Mouse (Mus musculus): Measurements from ENCODE around the gene Polr1b.
A peak's percentile ranks its signal among the peaks of the same experiment; 100 is the strongest.

The Polr1b gene

DNA sequence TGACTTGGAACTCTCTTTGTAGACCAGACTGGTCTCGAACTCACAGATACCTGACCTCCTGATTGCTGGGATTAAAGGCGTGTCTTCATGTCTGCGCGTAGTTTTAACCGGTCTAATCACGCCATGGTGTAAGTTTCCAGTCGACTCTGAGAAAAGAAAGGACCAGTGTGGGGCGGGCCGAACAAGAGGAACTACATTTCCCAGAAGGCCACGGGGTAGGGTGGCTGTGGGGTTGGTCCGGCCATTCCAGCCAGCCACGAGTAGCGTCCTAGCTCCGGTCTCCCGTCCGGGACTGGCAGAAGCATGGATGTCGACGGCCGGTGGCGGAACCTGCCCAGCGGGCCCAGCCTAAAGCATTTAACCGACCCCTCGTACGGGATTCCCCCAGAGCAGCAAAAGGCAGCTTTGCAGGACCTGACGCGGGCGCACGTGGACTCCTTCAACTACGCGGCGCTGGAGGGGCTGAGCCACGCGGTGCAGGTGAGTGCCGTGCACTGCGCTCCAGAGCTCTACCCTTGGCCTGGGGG, at the start of gene Polr1b:
Gene Polr1b (plus strand): TSS at position 212 of the 527 bp plus-strand sequence.
- peak; percentile 93 for DNase-seq

DNA sequence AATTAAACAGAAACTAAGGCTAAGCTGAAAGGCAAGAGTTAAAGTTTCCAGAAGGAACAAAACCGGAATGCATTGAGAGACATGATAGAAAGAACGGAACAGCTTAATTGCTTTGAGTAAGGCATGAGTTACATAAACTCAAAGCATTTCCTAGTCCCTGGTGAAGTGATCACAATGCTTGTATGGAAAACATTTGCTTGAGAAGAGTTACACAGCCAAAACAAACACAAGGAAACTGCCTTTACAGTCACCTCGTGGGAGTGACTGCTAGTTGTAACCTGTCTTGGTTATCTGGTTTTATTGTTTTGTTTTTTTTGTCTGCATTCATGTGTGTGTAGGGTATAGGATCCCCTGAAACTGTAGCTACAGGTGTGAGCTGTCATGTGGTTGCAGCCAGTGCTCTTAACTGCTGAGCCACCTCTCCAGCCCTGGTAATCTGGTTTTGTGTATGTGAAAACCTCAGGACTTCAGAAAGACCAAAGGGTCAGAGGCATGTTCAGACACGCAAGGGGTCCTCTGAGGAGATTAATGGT, 48.3 kb upstream of the Polr1b start:
- no peak for DNase-seq

DNA sequence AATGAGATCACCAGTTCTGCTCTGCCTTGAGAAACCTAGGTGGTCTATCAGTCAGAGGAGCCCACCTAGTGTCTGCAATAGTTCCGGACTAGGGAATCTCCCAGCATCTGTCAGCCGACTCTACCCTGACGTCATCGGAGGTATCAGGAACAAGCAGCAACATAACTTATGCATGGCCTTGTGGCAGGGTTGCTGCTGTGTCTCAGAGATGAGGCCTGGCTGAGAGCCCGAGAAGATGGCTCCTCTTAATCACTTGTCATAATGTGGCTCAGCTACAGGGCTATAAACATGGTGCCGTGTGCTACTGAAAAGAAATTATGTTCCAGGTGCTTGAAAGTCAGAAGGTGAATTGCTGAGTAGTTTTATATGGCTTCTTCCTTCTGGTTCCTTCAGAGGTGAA, 45.1 kb upstream of the Polr1b start:
- DNase-seq, result no peak

DNA sequence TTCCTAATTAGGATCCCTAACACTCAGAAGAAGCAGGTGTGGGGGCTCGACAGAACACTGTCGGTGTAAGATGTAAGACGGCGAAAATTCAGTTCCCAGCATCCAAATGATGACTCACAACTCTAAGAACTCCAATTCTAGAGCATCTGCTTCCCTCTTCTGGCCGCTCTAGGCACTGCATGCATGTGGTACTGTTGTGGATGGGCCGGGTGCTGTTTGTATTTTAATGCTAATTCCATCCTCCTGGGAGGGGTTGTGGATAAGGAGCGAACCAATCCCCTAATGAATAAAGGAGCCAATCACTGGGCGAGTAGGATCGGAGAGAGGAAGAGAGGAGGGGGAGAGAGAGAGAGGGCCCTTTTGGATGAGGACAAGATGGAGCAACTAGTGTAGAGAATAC, 44.2 kb upstream of the Polr1b start:
- peak; percentile 29 for DNase-seq

DNA sequence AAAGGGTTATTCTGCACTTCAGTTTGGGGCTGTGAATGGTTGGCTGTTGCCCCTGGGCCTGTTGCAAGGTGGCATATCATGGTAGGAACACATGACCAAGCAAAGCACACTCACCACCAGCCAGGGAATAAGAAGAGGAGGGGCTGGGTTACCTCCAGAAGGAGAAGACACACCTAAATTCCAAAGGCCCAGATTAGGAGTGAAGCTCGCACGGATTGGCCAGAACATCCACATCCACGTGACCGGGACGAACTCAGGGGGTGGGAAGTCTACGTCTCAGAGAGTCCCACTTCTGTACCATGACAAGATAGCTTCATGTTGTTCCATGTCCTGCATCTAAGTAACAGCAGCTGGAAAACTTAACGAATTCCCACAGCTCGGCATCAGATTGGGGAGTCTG, 43.5 kb upstream of the Polr1b start:
- DNase-seq, result no peak

DNA sequence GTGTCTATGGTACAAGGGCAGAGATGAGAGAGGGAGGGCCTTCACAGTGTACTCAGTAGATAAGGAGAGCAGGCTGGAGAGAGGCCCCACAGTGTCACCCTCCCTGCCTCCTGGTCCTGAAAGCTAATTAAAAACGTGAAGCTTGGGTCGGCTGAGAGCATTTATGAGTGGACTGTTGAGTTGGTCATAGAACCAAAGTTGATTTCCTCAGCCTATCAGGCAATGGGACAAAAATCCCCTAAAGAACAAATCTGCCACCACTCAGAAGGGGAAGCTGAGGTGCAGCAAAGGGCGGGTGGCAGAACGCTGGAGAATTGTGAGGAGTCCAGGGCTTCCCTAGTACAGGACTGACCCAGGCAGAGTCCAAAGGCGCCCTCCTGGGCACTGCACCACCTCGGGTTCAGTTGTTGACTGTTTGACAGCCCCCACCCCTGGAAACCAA, 42.9 kb upstream of the Polr1b start:
- no peak for DNase-seq

DNA sequence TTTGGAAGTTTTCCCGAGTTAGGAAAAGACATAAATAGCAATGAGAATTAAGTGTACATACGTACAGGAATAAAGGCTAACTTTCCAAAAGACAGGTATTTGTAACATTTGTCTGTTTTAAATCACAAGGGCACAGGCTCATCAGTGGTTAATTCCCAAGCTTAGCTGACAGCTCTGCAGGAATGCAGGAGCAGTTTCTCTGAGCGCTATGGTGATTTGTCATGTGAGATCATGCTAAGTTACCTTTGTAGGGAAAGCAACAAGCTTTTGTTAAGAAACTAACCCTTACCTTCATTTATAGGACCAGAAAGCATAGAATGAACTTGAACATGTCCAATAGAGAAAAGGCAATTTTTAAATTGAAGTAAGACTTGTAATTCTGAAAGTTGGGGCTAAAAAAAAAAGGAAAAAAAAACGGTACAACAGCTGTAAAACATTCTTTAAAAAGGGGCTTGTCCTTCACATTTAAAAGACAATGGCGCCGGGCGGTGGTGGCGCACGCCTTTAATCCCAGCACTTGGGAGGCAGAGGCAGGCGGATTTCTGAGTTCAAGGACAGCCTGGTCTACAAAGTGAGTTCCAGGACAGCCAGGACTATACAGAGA, 39.2 kb upstream of the Polr1b start:
- DNase-seq, result no peak

DNA sequence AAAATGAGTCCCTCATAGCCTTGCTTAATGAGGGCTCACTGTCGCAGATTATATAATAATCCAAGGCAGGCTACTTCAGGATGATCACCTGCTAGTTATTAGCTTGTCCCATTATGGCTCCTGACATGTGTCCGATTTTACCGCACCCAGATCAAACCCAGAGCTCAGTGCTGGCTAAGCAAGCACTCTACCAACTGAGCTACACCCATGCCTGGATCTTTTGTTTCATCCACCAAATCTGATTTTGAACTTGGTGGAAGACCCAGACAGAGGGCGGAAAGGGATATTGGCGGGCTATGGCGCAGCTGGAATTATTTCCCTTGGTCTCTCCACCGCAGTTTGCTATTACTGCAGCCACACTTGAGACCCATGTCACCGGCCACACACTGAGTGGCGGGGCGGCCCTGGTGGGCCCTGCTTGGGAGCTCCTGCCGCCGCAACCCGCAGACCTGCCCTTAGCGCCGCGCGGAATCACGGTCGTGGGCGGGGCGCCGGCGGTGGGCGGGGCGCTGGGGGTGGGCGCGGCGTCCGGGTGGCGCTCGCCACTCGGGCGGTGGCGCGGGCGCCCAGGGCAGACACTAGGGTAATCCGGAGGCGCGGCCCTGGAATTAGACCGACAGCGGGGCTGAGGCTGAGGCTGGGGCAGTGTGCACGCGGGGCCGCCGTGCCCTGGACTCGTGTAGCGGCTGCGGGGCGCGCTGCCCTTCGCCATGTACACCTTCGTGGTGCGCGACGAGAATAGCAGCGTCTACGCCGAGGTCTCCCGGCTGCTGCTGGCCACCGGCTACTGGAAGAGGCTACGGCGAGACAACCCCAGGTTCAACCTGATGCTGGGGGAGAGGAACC, 35.1 kb upstream of the Polr1b start, which contains the start of gene Ttl:
Gene Ttl (plus strand): TSS at position 506 of the 846 bp plus-strand sequence.
- peak; percentile 87 for DNase-seq

DNA sequence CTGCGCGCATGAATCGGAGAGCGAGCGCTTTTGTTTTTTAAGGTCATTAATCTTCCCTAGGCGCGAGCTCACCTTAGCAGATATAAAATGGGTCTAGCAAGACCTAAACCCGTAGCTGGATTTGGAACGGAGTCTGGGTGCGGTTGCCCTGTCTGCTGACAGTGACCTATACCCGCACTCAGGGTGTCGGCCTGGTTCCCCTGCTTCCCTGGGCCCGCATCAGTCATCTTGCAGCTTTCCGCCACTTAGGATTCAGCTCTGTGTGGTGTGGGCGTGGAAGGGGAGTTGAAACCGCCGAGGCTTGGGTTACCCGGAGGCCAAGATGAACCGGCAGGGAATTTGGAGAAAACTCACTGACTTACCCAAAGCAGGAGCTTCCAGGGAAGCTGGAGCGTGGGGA, 34.5 kb upstream of the Polr1b start:
- DNase-seq, result peak; percentile 48

DNA sequence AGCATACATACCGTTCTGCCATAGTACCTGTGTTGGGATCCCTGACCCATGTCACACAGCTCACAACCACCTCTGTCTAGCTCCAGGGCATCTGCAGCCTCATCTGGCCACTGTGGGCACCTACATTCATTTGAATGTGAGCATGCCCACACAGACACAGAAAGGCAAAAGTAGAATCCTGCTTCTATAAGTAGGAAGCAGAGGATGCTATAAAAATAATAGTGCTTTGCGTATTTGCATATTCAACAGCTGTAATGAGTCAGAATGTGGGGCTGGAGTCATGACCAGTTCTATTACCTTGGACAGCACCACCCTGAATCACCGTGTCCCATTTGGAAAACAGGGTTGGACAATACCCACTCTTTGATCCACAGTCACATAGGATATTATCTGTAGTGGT, 30.5 kb upstream of the Polr1b start:
- no peak for DNase-seq

DNA sequence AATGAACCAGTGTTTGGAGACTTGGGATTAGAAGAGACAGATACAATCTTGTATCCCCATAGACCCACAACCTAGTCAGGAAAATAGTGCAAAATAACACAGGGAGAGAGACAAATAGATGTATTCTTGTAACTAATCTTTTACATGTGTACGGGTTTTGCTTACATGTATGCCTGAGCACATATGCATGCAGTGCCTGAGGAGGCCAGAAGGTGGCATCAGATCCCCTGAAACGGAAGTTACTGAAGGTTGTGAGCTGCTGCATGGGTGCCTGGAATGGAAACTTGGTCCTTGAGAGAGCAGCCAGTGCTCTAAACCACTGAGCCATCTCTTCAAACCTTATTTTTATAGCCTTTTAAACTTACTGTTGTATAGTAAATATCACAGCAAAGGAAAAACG, 22.5 kb upstream of the Polr1b start:
- DNase-seq, result peak; percentile 28

DNA sequence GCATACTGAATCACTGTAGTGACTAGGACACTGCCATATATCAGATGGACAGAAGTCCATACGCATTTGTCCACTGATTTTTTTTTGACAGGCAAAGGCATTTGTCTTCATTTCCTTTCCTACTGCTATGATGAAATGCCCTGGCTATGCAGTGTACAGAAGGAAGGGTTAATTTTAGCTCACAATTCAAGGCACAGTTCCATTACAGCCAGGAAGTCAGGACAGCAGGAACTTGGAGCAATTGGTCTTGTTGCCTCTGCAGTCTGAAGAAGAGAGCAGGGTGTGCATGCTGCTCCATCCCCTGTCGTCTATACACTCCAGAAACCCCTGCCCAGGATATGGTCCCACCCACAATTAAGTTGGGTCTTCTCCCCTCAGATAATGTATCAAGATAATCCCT, 21.6 kb upstream of the Polr1b start:
- DNase-seq, result no peak

DNA sequence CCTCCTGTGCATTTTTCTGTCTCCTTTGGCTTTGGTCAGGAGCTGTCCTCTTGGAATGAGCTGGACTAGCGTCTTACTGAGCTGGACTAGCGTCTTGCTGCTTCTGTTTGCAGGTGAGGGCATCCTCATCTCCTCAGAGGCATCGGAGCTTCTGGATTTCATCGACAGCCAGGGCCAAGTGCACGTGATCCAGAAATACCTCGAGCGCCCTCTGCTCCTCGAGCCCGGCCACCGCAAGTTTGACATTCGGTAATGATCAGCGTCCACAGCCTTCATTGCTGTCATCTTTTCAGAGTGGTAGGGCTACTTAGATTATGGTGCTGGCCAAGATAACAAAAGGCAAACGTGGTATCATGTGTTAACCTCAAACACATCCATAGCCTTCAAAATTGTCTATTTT, 19.7 kb upstream of the Polr1b start:
- DNase-seq, result no peak

DNA sequence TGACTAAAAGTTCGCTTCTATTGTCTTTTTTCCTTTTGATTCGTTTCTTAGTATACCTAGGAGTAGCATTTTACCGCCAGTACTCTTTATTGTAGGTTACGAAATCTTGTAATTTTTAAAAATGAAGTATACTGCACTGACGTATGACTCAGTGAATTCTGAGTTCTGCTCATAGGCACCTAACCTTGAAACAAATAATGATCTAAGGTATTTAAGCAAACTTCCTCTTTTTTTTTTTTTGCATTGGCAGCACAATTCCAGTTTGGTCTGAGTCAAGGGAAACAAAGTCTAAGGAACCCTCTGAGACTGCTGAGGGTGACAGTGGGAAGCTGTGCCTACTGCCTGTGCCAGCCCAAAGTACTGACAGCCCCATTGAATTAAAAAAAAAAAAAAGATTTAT, 17.3 kb upstream of the Polr1b start:
- DNase-seq, result no peak

DNA sequence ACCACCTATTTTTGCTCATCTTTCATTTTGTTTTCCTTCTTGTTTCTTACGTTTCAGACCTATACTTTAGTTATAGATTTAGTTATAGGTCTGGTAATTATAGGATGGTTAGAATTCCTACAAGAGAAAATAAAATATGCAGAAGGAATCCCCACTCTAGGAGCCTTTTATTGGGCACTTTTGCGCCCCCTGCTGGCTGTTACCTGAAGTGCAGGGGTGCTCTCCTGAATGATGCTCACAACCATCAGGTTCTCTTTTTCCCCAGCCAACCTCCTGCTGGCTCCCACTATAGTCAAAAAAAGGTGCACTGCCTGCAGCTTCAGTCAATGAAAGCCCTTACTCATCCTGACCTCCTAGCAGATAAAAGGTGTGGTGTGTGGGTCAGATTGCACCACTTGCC, 15.8 kb upstream of the Polr1b start:
- peak; percentile 41 for DNase-seq

DNA sequence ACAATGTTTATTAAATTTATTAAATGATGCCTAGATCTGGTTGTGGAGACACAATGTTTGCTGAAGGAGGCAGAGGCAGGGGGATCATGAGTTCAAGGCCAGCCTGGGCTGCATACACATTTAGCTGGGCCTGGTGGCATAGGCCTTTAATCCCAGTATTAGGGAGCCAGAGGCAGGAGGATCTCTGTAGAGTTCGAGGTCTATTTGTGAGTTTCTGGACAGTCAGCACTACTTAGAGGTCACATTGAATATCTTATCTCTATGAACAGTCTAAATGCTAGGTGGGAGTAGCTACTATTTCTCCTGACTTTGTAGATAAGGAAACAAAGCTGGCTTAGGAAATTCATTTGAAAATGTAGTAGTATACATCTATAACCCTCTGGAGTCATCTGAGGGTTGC, 13.3 kb upstream of the Polr1b start:
- no peak for DNase-seq

DNA sequence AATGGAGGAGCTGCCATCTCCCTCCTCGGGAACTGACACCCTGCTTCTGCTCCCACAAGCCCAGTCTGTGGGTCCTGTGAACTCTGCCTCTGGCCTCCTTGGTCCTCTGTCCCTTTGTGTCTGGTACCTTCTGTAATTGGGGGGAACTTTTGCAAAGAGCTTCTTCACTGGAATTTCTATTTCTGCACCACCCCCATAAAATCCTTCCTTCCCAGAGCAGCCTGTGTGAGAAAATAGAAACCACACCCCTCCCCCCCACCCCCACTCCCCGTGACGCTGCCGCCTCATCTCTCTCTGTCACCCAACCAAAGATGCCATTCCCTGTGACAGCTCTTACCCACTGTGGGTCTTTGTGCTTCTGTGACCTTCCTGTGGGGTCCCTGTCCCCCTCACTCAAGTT, 10.4 kb upstream of the Polr1b start:
- no peak for DNase-seq

DNA sequence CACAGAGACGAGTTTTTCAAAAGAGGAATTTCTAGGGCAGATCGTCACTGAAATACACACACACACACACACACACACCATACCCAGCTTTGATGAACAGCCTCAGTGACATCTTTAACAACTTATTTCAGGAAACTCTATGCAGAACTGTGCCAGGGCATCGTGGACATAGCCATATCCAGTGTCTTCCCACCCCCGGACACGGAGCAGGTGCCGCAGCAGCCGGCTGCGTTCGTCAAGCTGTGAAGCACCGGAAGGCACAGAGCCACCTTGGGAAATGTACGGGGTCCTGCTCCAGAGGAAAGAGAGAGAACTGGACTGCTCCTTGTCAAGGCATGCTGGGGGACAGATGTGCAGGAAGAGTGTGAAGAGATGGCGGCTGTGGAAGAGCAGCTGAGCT, 8.0 kb upstream of the Polr1b start:
- no peak for DNase-seq

DNA sequence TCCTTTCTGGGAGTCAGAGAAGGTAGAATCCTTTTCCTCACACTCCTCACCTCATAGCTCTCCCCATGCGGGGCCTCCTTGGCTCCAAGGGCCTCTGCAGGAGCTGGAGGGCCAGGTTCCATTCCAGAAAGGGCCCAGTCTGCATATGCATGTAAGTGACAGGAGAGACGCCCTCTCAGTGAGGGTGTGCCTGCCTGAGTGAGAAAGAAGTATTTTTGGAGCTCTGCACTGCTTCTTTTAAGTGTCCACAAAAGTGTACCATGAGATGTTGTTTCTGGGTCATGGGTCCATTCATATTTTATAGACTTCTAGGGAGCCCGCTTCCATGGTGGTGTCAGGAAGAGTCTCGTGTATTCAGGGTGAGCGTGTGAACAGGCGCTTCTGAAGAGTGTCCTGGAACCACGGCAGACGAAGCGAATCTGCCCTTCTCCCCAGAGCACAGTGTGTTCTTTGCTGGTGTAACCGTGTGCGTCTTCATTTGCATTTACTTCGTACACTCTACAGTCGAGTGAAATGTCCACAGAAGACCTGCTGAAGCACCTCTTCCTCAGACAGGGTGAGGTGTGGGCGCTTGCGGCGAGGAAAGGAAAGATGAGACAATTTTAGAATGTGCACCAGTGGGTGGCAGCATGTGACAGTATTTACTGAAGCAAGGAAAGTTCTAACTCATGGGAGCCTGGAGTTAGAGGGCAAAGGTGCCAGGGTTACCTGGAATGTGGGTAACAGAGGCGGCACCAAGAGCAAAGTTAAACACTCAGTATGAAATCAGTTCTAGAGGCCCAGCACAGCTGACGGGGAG, 6.7 kb upstream of the Polr1b start:
- DNase-seq, result peak; percentile 56

DNA sequence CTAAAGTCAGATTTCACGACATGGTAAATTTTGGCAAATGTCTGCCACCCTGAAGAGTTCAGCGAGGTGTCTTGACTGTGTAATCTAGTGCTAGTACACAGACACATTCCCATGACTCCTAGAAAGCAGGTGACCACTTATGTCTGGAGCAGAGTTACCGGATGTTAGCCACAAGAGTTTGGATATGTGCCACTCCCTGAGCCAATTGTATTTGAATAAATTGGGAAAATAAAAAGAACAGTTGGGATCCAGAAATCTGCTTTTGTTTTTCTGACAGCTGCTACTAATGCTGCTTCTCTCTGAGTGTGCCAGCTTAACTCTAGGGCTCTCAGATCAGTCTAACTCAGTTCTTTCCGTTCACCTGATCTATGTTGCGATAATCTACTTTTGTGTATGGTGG, 12.1 kb downstream of the Polr1b start:
- no peak for DNase-seq

DNA sequence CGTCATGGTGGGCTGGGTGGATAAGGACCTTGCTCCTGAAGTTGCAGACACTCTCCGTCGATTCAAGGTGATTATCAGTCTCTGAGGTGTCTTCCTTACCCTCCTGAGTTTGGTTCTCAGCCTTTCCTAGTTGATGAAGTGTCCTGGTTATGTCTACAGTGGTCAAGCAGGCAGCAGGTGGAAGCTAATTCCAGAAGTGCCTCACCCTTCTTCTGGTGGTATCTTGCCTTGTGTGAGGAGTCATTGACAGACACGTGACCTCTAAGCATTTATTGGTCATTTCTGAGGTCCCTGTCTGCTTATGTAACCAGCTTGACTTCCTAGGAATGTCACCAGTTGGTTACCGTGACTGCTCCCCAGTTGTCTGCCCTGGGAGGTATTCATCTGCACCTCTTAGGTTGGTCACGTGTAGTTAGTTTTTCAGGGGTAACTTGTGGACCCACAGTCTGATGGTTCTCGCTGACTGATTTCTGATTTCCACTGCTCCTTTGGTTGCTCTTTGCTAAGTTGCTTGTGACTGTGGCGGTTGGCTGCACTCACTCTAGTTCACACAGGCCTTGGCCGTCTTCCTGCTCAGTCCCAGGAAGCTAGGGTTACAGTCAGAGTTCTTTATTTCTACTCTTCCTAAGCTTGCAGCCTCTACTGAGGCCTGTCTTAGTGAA, 15.0 kb downstream of the Polr1b start:
- peak; percentile 44 for DNase-seq

DNA sequence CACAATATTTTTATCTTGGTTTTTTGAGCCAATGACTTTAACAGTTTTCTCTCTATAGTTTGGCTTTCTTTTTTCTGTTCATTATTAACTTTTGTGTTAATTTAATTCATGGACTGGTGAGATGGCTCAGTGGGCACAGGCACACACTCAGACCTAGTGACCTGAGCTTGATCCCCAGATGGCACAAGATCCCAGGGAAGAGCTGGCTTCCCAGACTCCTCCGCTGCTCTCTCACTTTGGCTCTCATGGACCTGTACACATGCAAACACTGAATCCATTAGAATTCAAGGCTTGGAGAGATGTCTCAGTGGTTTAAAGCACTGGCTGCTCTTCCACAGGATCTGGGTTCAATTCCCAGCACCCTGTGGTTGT, 15.6 kb downstream of the Polr1b start:
- DNase-seq, result peak; percentile 28

DNA sequence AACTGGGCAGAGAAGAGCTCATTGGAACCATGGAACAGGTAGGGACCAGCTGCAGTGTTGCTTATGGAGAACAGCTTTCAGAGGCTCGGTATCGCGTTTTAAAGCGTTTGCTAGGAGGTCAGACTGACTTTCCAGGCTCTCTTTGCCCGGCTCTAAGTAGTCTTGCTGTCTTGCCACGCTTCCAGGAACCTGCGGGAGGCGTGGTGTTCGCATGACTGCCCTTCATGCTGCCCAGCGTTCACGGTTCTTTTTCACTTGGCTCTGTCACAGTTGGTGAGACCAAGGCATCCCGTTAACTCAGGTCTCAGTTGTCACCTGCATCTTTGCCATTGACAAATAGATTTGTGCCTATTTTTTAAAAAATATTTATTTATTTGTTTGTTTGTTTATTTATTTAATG, 17.3 kb downstream of the Polr1b start:
- DNase-seq, result peak; percentile 46

All from kidney, adult 18-20 months (tissue).